Mouse (Mus musculus) myocyte (in vitro differentiated cells): ENCODE results near the gene Ptpn13.

Source experiments
- E2F4 ChIP-seq: IDR thresholded peaks from one replicate; pipeline ENCODE4 v1.6.1; 2011; ENCODE audit warnings: mild to moderate bottlenecking, control low read depth, moderate library complexity; ENCODE audit not compliant: insufficient read depth
- MAX ChIP-seq: IDR thresholded peaks from one replicate; pipeline ENCODE4 v1.6.1; 2011; ENCODE audit warnings: low read depth, mild to moderate bottlenecking, control low read depth
- MYOG ChIP-seq, 3 experiments: IDR thresholded peaks; one replicate each; pipeline ENCODE4 v1.6.1; 2011; ENCODE audit warnings: control low read depth in 2 of 3, low read depth in 2 of 3, mild to moderate bottlenecking in 2 of 3; ENCODE audit not compliant: insufficient read length in 2 of 3, control insufficient read depth in 1 of 3, insufficient read depth in 1 of 3
- POLR2A ChIP-seq: IDR thresholded peaks from one replicate; pipeline ENCODE4 v1.6.1; 2011; ENCODE audit warnings: low read depth, mild to moderate bottlenecking, control low read depth, moderate library complexity; ENCODE audit not compliant: insufficient read length
- POLR2AphosphoS2 ChIP-seq: IDR thresholded peaks from one replicate; pipeline ENCODE4 v1.6.1; 2011; ENCODE audit warnings: low read depth, control low read depth; ENCODE audit not compliant: insufficient read length
- TCF12 ChIP-seq: IDR thresholded peaks from one replicate; pipeline ENCODE4 v1.6.1; 2011; ENCODE audit warnings: mild to moderate bottlenecking, control low read depth; ENCODE audit not compliant: poor library complexity, insufficient read depth, severe bottlenecking
- TCF3 ChIP-seq: IDR thresholded peaks from one replicate; pipeline ENCODE4 v1.6.1; 2011; ENCODE audit warnings: low read depth, control low read depth; ENCODE audit not compliant: insufficient read length

DNA sequence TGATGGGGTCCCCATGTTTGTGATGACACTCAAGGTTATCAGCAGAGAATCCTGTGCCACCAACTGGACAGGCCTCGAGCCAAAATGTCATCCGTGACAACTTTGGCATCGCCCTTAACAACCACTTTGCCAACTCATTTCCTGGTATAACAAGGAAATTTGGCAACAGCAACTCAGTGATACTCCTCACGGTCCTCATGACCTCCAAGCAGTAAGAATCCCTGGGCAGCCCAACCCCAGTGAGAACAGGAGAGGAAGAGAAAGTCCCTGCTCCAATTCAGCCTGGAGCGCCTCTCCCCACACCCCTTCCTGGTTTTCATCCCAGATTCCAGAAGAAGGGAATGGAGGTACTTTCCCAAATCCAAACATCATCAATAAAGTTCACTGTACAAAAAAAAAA is 199.8 kb downstream of the Ptpn13 start:
- TF ChIP-seq POLR2AphosphoS2 (no peak), TCF12 (no peak), POLR2A (no peak), MAX (no peak), TCF3 (no peak), MYOG (IDR thresholded peaks at IDR 0.05; ENCODE audit: control insufficient read depth in 1 of 3, insufficient read depth in 1 of 3, insufficient read length in 2 of 3, low read depth in 2 of 3) (no peak), E2F4 (no peak)
